Mouse (Mus musculus) ovary, postnatal 10 days (tissue): Measurements from ENCODE around the gene Akr1b3.

Experiments used
- DNase-seq: peaks from one replicate; pipeline ENCODE4 v3.0.0; 2022; ENCODE audit warnings: low spot score

Gene Akr1b3

GRCm38 (mm10) chr6:34322121-34322520 is 4.8 kb upstream of the Akr1b3 start:
- no peak for DNase-seq

GRCm38 (mm10) chr6:34318636-34319035 is 1.4 kb upstream of the Akr1b3 start:
- no peak for DNase-seq

- DNase-seq: no peak
Observed at GRCm38 (mm10) chr6:34318172-34318571, 894 bp upstream of the Akr1b3 start.

- DNase-seq: no peak
Observed at GRCm38 (mm10) chr6:34313921-34314320, 3.4 kb downstream of the Akr1b3 start.

GRCm38 (mm10) chr6:34313386-34313785 is 3.9 kb downstream of the Akr1b3 start:
- DNase-seq: no peak

- no peak for DNase-seq
Observed at GRCm38 (mm10) chr6:34310023-34310595, 7.2 kb downstream of the Akr1b3 start.

- DNase-seq: no peak
Observed at GRCm38 (mm10) chr6:34309526-34309925, 7.8 kb downstream of the Akr1b3 start.

- no peak for DNase-seq
Observed at GRCm38 (mm10) chr6:34306797-34307196, 10.5 kb downstream of the Akr1b3 start.

GRCm38 (mm10) chr6:34304675-34305241 is 12.5 kb downstream of the Akr1b3 start:
- no peak for DNase-seq

- no peak for DNase-seq
Observed at GRCm38 (mm10) chr6:34297055-34297454, 20.2 kb downstream of the Akr1b3 start.

GRCm38 (mm10) chr6:34295437-34295836 is 21.8 kb downstream of the Akr1b3 start:
- no peak for DNase-seq

GRCm38 (mm10) chr6:34292882-34293487 is 24.3 kb downstream of the Akr1b3 start:
- DNase-seq: peak; percentile 33

- no peak for DNase-seq
Observed at GRCm38 (mm10) chr6:34292196-34292881, 24.9 kb downstream of the Akr1b3 start.

- DNase-seq: no peak
Observed at GRCm38 (mm10) chr6:34290681-34291080, 26.6 kb downstream of the Akr1b3 start.

- DNase-seq: no peak
Observed at GRCm38 (mm10) chr6:34290091-34290490, 27.2 kb downstream of the Akr1b3 start.

- DNase-seq: no peak
Observed at GRCm38 (mm10) chr6:34288098-34288497, 29.2 kb downstream of the Akr1b3 start.

GRCm38 (mm10) chr6:34286841-34287240 is 30.4 kb downstream of the Akr1b3 start:
- DNase-seq: no peak

- no peak for DNase-seq
Observed at GRCm38 (mm10) chr6:34278385-34278784, 38.9 kb downstream of the Akr1b3 start.

GRCm38 (mm10) chr6:34277665-34278064 is 39.6 kb downstream of the Akr1b3 start:
- DNase-seq: peak; percentile 2

- DNase-seq: no peak
Observed at GRCm38 (mm10) chr6:34274346-34274745, 42.9 kb downstream of the Akr1b3 start.

- DNase-seq: no peak
Observed at GRCm38 (mm10) chr6:34273073-34273472, 44.2 kb downstream of the Akr1b3 start.

GRCm38 (mm10) chr6:34272462-34272861 is 44.8 kb downstream of the Akr1b3 start:
- no peak for DNase-seq

GRCm38 (mm10) chr6:34270717-34271116 is 46.6 kb downstream of the Akr1b3 start:
- no peak for DNase-seq
